Mouse (Mus musculus) A20 (cell line): ENCODE results near the gene Ift74.
"Not testable (repeated sequence)": the region's sequence is repeated elsewhere in the genome, so short reads cannot be mapped to it uniquely, and the experiment has no call there.

Experiments
- DNase-seq: peaks from one replicate; pipeline ENCODE4 v3.0.0-alpha.2; 2011; ENCODE audit warnings: low read depth, low spot score

Gene Ift74

DNA sequence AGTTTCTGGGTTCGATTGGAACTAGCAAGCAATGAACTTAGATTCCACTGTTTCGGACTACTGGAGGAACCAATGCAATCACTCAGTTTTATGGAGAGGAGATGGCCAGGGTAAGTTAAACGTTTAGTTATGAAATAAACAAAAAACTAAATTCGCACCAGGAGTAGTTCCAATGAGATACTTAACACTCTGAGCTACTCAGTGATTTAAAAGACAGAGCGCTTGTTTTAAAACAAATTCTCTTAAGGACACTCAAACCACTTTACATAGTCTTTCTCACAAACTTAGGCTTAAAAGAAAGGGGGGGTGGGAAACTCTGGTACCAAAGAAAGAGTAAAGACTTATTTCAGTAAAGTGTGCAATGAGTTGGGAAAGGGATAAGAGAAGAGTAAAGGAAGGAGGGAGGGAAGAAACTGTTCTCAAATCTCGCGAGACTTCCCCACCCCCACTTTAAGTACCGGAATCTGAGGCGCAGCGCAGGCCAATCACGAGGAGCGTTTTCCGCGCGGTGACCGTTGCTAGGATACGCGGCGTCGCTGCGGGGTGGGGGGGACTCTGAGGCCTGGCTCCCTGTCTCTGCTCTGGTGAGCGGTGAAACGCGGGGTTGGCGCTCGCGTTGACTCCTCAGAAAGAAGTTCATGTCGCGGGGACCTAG, at the start of gene Ift74:
Gene Ift74 (plus strand): TSS at position 520 of the 655 bp plus-strand sequence.
- peak; percentile 96 for DNase-seq

- DNase-seq, result no peak
Measured at GRCm38 (mm10) chr4:94572677-94573076, 41.6 kb upstream of the Ift74 start.

- no peak for DNase-seq
Measured at GRCm38 (mm10) chr4:94591765-94592381, 22.4 kb upstream of the Ift74 start.

DNA sequence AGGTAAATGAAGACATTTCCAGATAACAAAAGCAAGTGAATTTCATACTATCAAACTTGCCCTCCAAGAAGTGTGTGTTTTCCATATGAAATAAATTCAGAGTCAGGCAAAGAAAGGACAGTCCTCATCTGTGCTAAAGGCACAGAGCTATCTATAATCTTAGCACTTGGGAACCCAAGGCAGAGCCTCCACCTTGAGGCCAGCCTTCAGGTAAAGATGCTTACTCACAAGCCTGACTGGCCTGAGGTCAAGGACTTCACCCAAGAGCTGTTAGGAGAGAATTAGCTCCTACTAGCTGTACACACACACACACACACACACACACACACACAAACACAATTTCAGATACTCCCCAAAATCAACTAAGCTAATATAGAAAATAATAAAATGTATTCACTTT, 21.6 kb upstream of the Ift74 start:
- no peak for DNase-seq

- DNase-seq, result peak; percentile 52
Measured at GRCm38 (mm10) chr4:94601395-94601794, 12.9 kb upstream of the Ift74 start.

DNA sequence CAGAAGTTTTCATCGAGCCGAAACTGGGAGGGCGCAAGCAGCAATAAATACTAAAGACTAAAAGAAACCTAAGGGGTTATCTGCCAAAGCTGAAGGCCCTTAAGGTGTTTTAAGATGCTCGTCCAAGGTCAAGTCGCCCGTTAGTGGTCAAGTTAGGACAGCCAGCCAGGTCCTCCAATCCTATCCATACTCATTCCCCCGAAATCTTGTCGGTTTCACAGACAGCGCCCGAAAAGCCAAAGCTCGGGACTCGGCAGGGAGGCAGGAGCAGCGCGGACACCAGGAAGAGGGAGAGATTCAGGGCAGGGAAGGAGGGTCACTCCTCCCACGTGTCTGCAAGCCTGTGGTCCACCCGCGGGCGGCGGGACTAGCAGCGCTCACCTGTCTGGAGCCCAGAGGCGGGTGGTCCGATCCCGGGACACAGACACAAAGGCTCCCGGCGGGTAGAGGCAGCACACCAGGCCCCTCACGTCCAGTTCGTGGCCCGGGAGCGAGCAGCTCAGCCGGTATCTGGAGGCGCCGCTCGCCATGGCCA, 11.7 kb upstream of the Ift74 start:
- no peak for DNase-seq

GRCm38 (mm10) chr4:94603031-94603629, 11.2 kb upstream of the Ift74 start, which contains the start of gene Plaa:
Plaa (minus strand) TSS chr4:94603244.
- DNase-seq, result peak; percentile 97

- DNase-seq, result no peak
Measured at GRCm38 (mm10) chr4:94604452-94605019, 9.8 kb upstream of the Ift74 start.

GRCm38 (mm10) chr4:94605591-94605990, 8.7 kb upstream of the Ift74 start:
- DNase-seq, result no peak

GRCm38 (mm10) chr4:94610339-94610738, 4.0 kb upstream of the Ift74 start:
- DNase-seq, result no peak

- no peak for DNase-seq
Measured at GRCm38 (mm10) chr4:94614627-94615006, 326 bp downstream of the Ift74 start.

- DNase-seq, result no peak
Measured at GRCm38 (mm10) chr4:94620077-94620476, 5.8 kb downstream of the Ift74 start.

- no peak for DNase-seq
Measured at GRCm38 (mm10) chr4:94643141-94643540, 28.9 kb downstream of the Ift74 start.

DNA sequence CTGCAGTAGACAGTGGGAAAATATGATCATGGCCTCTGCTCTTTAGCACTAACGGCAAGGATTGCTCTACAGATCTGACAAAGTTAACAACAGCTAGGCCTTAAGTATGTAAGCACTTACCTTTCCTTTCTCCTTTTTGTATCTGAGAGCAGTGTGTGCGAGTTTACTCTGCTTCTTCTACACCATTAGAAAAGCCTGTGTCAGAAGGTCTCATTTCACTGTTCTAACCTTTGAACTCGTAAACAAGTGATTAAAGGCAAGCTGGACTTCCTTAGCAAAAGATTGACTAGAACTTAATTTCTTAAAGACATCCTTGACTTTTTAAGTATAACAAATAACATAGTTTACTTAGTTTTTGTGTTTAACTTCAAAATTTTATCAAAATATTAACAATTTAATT, 35.6 kb downstream of the Ift74 start, which contains the start of gene Lrrc19:
Gene Lrrc19 (minus strand): TSS at position 225 of the 400 bp plus-strand sequence.
- DNase-seq, result no peak

DNA sequence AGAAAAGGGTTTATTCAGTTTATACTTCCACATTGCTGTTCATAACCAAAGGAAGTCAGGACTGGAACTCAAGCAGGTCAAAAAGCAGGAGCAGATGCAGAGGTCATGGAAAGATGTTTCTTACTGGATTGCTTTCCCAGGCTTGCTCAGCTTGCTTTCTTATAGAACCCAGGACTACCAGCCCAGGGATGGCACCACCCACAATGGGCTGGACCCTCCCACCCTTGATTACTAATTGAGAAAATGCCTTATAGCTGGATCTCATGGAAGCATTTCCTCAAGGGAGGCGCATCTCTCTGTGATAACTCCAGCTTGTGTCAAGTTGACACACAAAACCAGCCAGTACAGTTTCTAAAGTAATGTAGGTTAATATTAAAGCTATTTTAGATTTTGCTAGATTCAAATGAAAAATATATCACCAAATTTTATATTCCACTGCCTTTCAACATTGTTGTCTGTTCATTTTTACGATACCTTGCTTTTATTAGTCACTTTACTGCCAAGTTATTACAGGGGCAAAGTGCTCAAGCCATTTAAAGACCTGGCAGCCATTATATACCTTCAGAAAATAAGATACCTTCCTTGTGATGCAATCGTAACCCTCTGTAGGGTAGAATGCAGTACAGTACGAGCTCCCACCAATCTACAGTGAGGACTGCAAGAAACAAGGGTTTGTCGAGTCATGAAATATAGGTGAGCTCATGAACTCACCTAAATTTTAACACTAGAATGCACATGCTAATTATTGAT, 36.3 kb downstream of the Ift74 start:
- DNase-seq, result not testable (repeated sequence)

GRCm38 (mm10) chr4:94669718-94670117, 55.4 kb downstream of the Ift74 start:
- peak; percentile 38 for DNase-seq

- no peak for DNase-seq
Measured at GRCm38 (mm10) chr4:94680662-94681061, 66.4 kb downstream of the Ift74 start.

DNA sequence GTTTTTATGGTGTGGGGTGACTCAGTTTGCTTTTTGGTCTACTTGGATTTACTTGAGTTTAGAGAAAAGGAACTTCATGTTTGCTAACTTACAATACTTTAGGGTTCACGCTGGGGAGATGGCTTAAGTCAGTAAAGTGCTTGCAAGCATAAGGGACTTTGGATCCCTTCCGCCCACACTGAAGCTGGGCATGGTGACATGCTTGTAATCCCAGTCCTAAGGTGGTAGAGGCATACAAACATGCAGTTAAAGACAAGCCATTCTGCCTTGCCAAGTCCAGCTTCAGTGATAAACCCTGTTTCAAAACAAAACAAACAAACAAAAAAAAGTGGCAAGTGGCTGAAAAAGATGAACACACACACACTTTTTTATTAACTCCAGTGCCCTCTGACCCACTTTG, 66.9 kb downstream of the Ift74 start:
- no peak for DNase-seq

GRCm38 (mm10) chr4:94682029-94682428, 67.7 kb downstream of the Ift74 start:
- DNase-seq, result no peak

GRCm38 (mm10) chr4:94683305-94683704, 69.0 kb downstream of the Ift74 start:
- DNase-seq, result no peak

- DNase-seq, result not testable (repeated sequence)
Measured at GRCm38 (mm10) chr4:94689804-94690203, 75.5 kb downstream of the Ift74 start.

- DNase-seq, result no peak
Measured at GRCm38 (mm10) chr4:94691078-94691477, 76.8 kb downstream of the Ift74 start.
